Mouse (Mus musculus) hindbrain, postnatal 0 days (tissue): ENCODE data around the gene Rpl31. TPM values are rescaled to one million over a fixed set of nuclear protein-coding genes. Genes with fewer than 3 reads are reported as not detected.

Experiments used
- ATAC-seq: fragments of 200-750 bp; cut with Nextera tagmentation; 2 replicates; pipeline ENCODE4 v1.8.0; 2017; ENCODE audit warnings: mild to moderate bottlenecking, moderate TSS enrichment, moderate library complexity
- DNase-seq: peaks from one replicate; pipeline ENCODE4 v3.0.0-alpha.2; 2015; ENCODE audit warnings: low spot score
- H3K27ac ChIP-seq: fragments of 300-500 bp; sonication (generic); 2 replicates; pipeline ENCODE4 v1.5.1; 2014; ENCODE audit warnings: mild to moderate bottlenecking
- H3K27me3 ChIP-seq: fragments of 300-500 bp; sonication (generic); 2 replicates; pipeline ENCODE4 v1.6.1; 2014; ENCODE audit warnings: low read length, mixed read lengths; ENCODE audit not compliant: insufficient read depth
- H3K36me3 ChIP-seq: fragments of 300-500 bp; sonication (generic); 2 replicates; pipeline ENCODE4 v1.6.1; 2014; ENCODE audit warnings: low read length, mixed read lengths; ENCODE audit not compliant: insufficient read depth
- H3K4me1 ChIP-seq: fragments of 300-500 bp; sonication (generic); 2 replicates; pipeline ENCODE4 v1.6.1; 2014; ENCODE audit warnings: antibody characterized with exemption, low read length, mixed read lengths; ENCODE audit not compliant: insufficient read depth
- H3K4me2 ChIP-seq: fragments of 300-500 bp; sonication (generic); 2 replicates; pipeline ENCODE4 v1.6.1; 2014; ENCODE audit warnings: low read depth, mild to moderate bottlenecking, low read length, moderate library complexity, mixed read lengths
- H3K4me3 ChIP-seq: fragments of 300-500 bp; sonication (generic); 2 replicates; pipeline ENCODE4 v1.5.1; 2014; ENCODE audit warnings: low read length
- H3K9ac ChIP-seq: fragments of 300-500 bp; sonication (generic); replicated peaks from 2 replicates; pipeline ENCODE4 v1.6.1; 2014; ENCODE audit warnings: mild to moderate bottlenecking, low read length, moderate library complexity, mixed read lengths
- H3K9me3 ChIP-seq: fragments of 300-500 bp; sonication (generic); 2 replicates; pipeline ENCODE4 v1.6.1; 2016; ENCODE audit warnings: low read length, mixed read lengths
- CTCF ChIP-seq: IDR thresholded peaks from 2 replicates; pipeline ENCODE4 v1.5.1; 2016; ENCODE audit warnings: antibody characterized with exemption, control low read depth, low read depth
- WGBS: fragments of 180-500 bp; shearing (Covaris S2); extraction: QIAGEN DNeasy Blood & Tissue Kit; methylation state at CpG from one replicate; pipeline ENCODE4 v1.1.7; 2014; 5-methylcytosine and 5-hydroxymethylcytosine counted together
- polyA plus RNA-seq: library from polyadenylated mRNA; unstranded; fragments of >200 nt; fragmentation: Nextera tagmentation; extraction: Ambion mirVana; gene quantifications from 2 replicates; pipeline ENCODE4 v1.2.1, GENCODE M21; 2015
- total RNA-seq: library from RNA; depleted of rRNA; stranded (reverse); fragments of >200 nt; gene quantifications from 2 replicates; pipeline ENCODE4 v1.2.3, GENCODE M21; 2014

The Rpl31 gene
- total and polyA plus RNA-seq, 2 experiments from 2014 or later = 207 to 353 TPM

GRCm38 (mm10) chr1:39332456-39332855 lies 35.2 kb upstream of the Rpl31 start:
- Histone ChIP-seq H3K4me1 (no peaks in the 10 kb centered on the region), H3K27ac (no peak overlapping the region), H3K27me3 (no peaks in the 10 kb centered on the region), H3K4me3 (no peak overlapping the region), H3K4me2 (no peak overlapping the region), H3K9ac (no peak overlapping the region), H3K9me3 (no peaks in the 10 kb centered on the region), H3K36me3 (no peaks in the 10 kb centered on the region)
- WGBS = 80% methylated on average over 4 of the region's 4 CpGs
- no peak for TF ChIP-seq CTCF
- ATAC-seq (no peak), DNase-seq (no peak)

GRCm38 (mm10) chr1:39335561-39336196 lies 32.0 kb upstream of the Rpl31 start:
- 37% methylated on average over 15 of the region's 15 CpGs for WGBS
- Histone ChIP-seq H3K4me1 (no peaks in the 10 kb centered on the region), H3K4me2 (no peak overlapping the region), H3K9me3 (no peaks in the 10 kb centered on the region), H3K9ac (no peak overlapping the region), H3K36me3 (no peaks in the 10 kb centered on the region), H3K4me3 (no peak overlapping the region), H3K27ac (no peak overlapping the region), H3K27me3 (no peaks in the 10 kb centered on the region)
- no peak for DNase-seq
- no peak for TF ChIP-seq CTCF
- ATAC-seq = no peak

- no peak for TF ChIP-seq CTCF
- ATAC-seq (no peak), DNase-seq (no peak)
Measured at GRCm38 (mm10) chr1:39336788-39337187, 30.9 kb upstream of the Rpl31 start.

GRCm38 (mm10) chr1:39338831-39339230 lies 28.8 kb upstream of the Rpl31 start:
- Histone ChIP-seq H3K4me2 (no peak overlapping the region), H3K9ac (no peak overlapping the region), H3K4me1 (no peaks in the 10 kb centered on the region), H3K27ac (no peak overlapping the region), H3K9me3 (no peaks in the 10 kb centered on the region), H3K36me3 (no peaks in the 10 kb centered on the region), H3K27me3 (no peaks in the 10 kb centered on the region), H3K4me3 (no peak overlapping the region)
- TF ChIP-seq CTCF = no peak
- DNase-seq (no peak), ATAC-seq (no peak)
- 78% methylated on average over 10 of the region's 10 CpGs for WGBS

More at GRCm38 (mm10) chr1:39336788-39337187, 30.9 kb upstream of the Rpl31 start:
- H3K9me3 ChIP-seq = no peaks in the 10 kb centered on the region
- no peak overlapping the region for H3K9ac ChIP-seq
- no peak overlapping the region for H3K27ac ChIP-seq
- no peak overlapping the region for H3K4me3 ChIP-seq
- no peaks in the 10 kb centered on the region for H3K27me3 ChIP-seq
- WGBS = 75% methylated on average over 8 of the region's 8 CpGs
- no peaks in the 10 kb centered on the region for H3K36me3 ChIP-seq
- no peaks in the 10 kb centered on the region for H3K4me1 ChIP-seq
- H3K4me2 ChIP-seq = no peak overlapping the region

DNA sequence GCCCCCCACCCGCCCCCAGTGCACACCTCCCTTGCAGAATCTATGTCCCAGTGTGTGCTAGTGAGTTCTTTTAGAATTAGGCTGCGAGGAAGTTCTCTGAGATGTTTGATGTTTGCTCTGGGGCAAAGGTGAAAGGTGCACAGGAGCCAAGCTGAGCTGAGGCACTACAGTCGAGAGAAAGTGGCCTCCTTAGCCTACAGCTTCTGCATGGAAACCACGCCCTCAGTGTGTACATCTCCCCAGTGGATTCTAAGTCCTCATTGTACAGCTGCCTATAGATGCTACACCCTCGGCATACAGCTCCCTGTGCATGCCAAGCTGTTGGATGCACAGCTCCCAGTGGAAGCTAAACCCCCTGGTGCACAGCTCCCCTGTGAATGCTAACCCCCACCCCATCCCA lies 28.2 kb upstream of the Rpl31 start:
- no peaks in the 10 kb centered on the region for H3K4me1 ChIP-seq
- ATAC-seq (no peak), DNase-seq (no peak)
- WGBS = 53% methylated on average over 5 of the region's 5 CpGs
- H3K9me3 ChIP-seq = no peaks in the 10 kb centered on the region
- H3K27me3 ChIP-seq = no peaks in the 10 kb centered on the region
- H3K36me3 ChIP-seq = no peaks in the 10 kb centered on the region
- no peak for TF ChIP-seq CTCF
- H3K9ac ChIP-seq = no peak overlapping the region
- H3K4me2 ChIP-seq = no peak overlapping the region
- H3K27ac ChIP-seq = no peak overlapping the region
- H3K4me3 ChIP-seq = no peak overlapping the region

GRCm38 (mm10) chr1:39340156-39340555 lies 27.5 kb upstream of the Rpl31 start:
- Histone ChIP-seq H3K27ac (no peak overlapping the region), H3K4me1 (no peaks in the 10 kb centered on the region), H3K27me3 (no peaks in the 10 kb centered on the region), H3K9me3 (no peaks in the 10 kb centered on the region), H3K9ac (no peak overlapping the region), H3K4me3 (no peak overlapping the region), H3K4me2 (no peak overlapping the region), H3K36me3 (no peaks in the 10 kb centered on the region)
- ATAC-seq = no peak
- 79% methylated on average over 6 of the region's 6 CpGs for WGBS
- TF ChIP-seq CTCF = no peak
- DNase-seq = no peak

- Histone ChIP-seq H3K4me2 (no peak overlapping the region), H3K9ac (no peak overlapping the region), H3K4me3 (no peak overlapping the region), H3K27me3 (no peaks in the 10 kb centered on the region), H3K27ac (no peak overlapping the region), H3K9me3 (no peaks in the 10 kb centered on the region), H3K36me3 (no peaks in the 10 kb centered on the region), H3K4me1 (no peaks in the 10 kb centered on the region)
- DNase-seq = peak; percentile 82
- peak; percentile 86 for TF ChIP-seq CTCF
- 21% methylated on average over 8 of the region's 8 CpGs for WGBS
- ATAC-seq = peak; percentile 78
Measured at GRCm38 (mm10) chr1:39340647-39341046, 27.0 kb upstream of the Rpl31 start.
